Mouse (Mus musculus): ENCODE results near the gene Zfp831. TPM values are rescaled to one million over a fixed set of nuclear protein-coding genes. Genes with fewer than 3 reads are reported as not detected.

The Zfp831 gene
- polyA plus RNA-seq, 1 experiment from 2014 or later: not detected

DNA sequence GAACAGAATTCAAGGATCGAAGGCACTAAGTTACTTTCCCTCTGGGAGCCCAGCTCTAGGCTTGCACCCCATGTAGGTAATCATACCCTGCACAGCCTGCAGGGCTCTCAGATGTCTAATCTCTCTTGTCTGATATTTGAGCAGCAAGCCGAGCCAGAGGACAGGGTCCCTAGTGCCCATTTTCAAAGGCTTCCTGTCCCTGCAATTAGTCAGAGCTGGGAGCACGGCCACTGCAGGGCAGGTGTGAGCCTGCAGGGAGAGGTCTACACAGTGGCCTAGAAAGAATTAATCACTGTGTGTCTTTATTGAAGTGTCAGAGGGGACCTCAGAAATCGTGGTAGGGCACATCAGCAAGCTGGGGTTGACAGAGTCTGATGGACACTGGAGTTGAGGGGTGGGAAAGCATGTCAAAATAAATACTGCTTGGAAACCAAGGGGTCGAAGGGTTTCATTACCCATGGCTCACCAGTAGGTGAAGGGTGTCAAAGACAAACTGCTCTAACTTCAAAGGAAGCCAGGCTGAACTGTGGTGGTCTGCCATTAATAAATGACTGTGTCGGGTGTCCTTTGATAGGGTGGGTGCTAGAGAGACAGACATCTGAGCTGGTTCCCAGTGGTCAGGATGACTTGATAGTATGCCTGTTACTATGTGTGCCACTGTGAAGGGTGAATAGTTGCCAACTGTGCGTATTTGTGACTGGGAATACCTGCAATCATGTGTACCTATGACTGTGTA lies 18.3 kb downstream of the Zfp831 start:
- ATAC-seq: no peak

GRCm38 (mm10) chr2:174662593-174662992 lies 19.3 kb downstream of the Zfp831 start:
- no peaks in the 10 kb centered on the region for H3K36me3 ChIP-seq (ENCODE audit: control insufficient read depth, insufficient read depth, low read length)
- no peaks in the 10 kb centered on the region for H3K9me3 ChIP-seq (replicated peaks; ENCODE audit: control insufficient read depth, low read length, poor library complexity, severe bottlenecking)
- H3K4me2 ChIP-seq (ENCODE audit: low read length): no peak overlapping the region
- no peak for ATAC-seq
- no peak overlapping the region for H3K4me3 ChIP-seq (ENCODE audit: low read depth, low read length)
- no peak overlapping the region for H3K9ac ChIP-seq (ENCODE audit: low read depth, low read length)
- WGBS: 93% methylated on average over 1 of the region's 1 CpGs
- no peaks in the 10 kb centered on the region for H3K27me3 ChIP-seq (ENCODE audit: control insufficient read depth, insufficient read depth, low read depth, low read length)
- no peak overlapping the region for H3K27ac ChIP-seq (ENCODE audit: low read length)
- H3K4me1 ChIP-seq (ENCODE audit: control insufficient read depth, insufficient read depth, low read length): no peaks in the 10 kb centered on the region; the same call in 1 of the 2 replicates

More for the DNA sequence above, 18.3 kb downstream of the Zfp831 start:
- H3K9me3 ChIP-seq (replicated peaks; ENCODE audit: control insufficient read depth, low read length, poor library complexity, severe bottlenecking): no peaks in the 10 kb centered on the region
- no peak overlapping the region for H3K9ac ChIP-seq (ENCODE audit: low read depth, low read length)
- no peaks in the 10 kb centered on the region for H3K36me3 ChIP-seq (ENCODE audit: control insufficient read depth, insufficient read depth, low read length)
- no peaks in the 10 kb centered on the region for H3K27me3 ChIP-seq (ENCODE audit: control insufficient read depth, insufficient read depth, low read depth, low read length)
- H3K27ac ChIP-seq (ENCODE audit: low read length): no peak overlapping the region
- H3K4me3 ChIP-seq (ENCODE audit: low read depth, low read length): no peak overlapping the region
- no peaks in the 10 kb centered on the region; the same call in 1 of the 2 replicates for H3K4me1 ChIP-seq (ENCODE audit: control insufficient read depth, insufficient read depth, low read length)
- no peak overlapping the region for H3K4me2 ChIP-seq (ENCODE audit: low read length)
- 55% methylated on average over 7 of the region's 7 CpGs for WGBS

GRCm38 (mm10) chr2:174665404-174665803 lies 22.1 kb downstream of the Zfp831 start:
- ATAC-seq: no peak
- Histone ChIP-seq H3K27ac (ENCODE audit: low read length) (no peak overlapping the region), H3K36me3 (ENCODE audit: control insufficient read depth, insufficient read depth, low read length) (no peaks in the 10 kb centered on the region), H3K9me3 (replicated peaks; ENCODE audit: control insufficient read depth, low read length, poor library complexity, severe bottlenecking) (no peaks in the 10 kb centered on the region), H3K4me3 (ENCODE audit: low read depth, low read length) (no peak overlapping the region), H3K9ac (ENCODE audit: low read depth, low read length) (no peak overlapping the region), H3K27me3 (ENCODE audit: control insufficient read depth, insufficient read depth, low read depth, low read length) (no peaks in the 10 kb centered on the region), H3K4me1 (ENCODE audit: control insufficient read depth, insufficient read depth, low read length) (no peaks in the 10 kb centered on the region; the same call in 1 of the 2 replicates), H3K4me2 (ENCODE audit: low read length) (no peak overlapping the region)
- WGBS: 46% methylated on average over 5 of the region's 5 CpGs

DNA sequence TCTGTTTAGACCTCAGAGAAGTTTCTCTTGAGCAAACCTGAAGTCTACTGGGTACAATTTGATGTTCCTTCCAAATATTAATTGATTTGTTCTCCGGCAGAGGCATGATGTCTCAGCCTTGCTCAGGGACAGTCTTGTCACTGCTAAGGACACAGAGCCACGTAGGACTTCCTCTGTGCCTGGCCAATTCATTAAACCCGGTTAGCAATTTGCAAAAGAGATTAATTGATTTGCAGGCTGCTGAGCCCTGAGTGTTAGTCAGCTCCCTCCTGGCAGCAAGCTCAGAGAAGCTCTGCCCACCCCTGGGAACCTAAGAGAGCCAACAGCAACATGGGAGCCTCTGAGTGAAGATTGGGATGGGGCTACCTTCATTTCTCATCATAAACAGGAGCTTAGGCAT lies 25.5 kb downstream of the Zfp831 start:
- peaks cover 9% of the 10 kb centered on the region for H3K4me1 ChIP-seq (ENCODE audit: control insufficient read depth, insufficient read depth, low read length)
- no peak overlapping the region for H3K27ac ChIP-seq (ENCODE audit: low read length)
- H3K9ac ChIP-seq (ENCODE audit: low read depth, low read length): no peak overlapping the region
- 72% methylated on average over 3 of the region's 3 CpGs for WGBS
- H3K4me2 ChIP-seq (ENCODE audit: low read length): no peak overlapping the region
- H3K36me3 ChIP-seq (ENCODE audit: control insufficient read depth, insufficient read depth, low read length): no peaks in the 10 kb centered on the region
- H3K27me3 ChIP-seq (ENCODE audit: control insufficient read depth, insufficient read depth, low read depth, low read length): no peaks in the 10 kb centered on the region; the same call in 1 of the 2 replicates
- no peaks in the 10 kb centered on the region for H3K9me3 ChIP-seq (replicated peaks; ENCODE audit: control insufficient read depth, low read length, poor library complexity, severe bottlenecking)
- H3K4me3 ChIP-seq (ENCODE audit: low read depth, low read length): no peak overlapping the region
- no peak for ATAC-seq

DNA sequence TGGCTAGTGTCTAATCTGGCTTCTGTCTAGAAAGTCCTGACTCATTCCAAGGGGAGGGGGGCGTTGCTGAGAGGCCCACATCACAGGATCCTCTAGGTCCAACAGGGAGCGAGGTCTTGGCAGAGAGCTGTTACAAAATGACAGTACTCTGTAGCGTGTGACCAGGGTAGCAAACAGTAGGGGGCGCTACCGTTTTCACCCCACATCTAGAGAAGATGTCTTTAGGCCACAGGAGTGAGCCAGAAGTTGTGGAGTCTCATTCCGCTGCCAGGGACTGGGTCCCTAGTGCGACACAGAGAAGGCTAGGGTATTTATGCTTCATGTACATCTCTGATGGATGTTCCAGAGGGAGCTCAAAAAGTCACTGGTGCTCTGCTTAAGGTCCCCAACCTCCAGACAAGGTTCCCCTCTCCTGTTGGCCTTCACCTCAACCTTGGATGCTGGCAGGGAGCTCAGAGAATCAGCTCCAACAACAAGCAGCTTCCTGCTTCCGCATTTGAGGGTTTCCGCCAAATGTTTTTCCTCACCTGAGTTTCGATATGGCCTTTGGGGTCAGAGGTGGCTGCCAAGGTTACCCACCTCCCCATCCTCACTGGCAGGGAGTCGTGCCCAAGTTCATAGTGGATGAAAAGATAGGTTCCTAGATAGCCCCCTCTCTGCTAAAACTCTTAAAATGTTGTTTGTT lies 29.3 kb downstream of the Zfp831 start:
- no peaks in the 10 kb centered on the region for H3K9me3 ChIP-seq (replicated peaks; ENCODE audit: control insufficient read depth, low read length, poor library complexity, severe bottlenecking)
- no peak overlapping the region for H3K9ac ChIP-seq (ENCODE audit: low read depth, low read length)
- no peak overlapping the region for H3K27ac ChIP-seq (ENCODE audit: low read length)
- peak overlapping the region; percentile 97 for H3K4me2 ChIP-seq (ENCODE audit: low read length)
- peak overlapping the region; percentile 47; the same call in 1 of the 2 replicates for H3K4me3 ChIP-seq (ENCODE audit: low read depth, low read length)
- no peaks in the 10 kb centered on the region; the same call in 1 of the 2 replicates for H3K27me3 ChIP-seq (ENCODE audit: control insufficient read depth, insufficient read depth, low read depth, low read length)
- no peak for ATAC-seq
- WGBS: 27% methylated on average over 11 of the region's 11 CpGs
- peaks cover 13% of the 10 kb centered on the region for H3K4me1 ChIP-seq (ENCODE audit: control insufficient read depth, insufficient read depth, low read length)
- H3K36me3 ChIP-seq (ENCODE audit: control insufficient read depth, insufficient read depth, low read length): no peaks in the 10 kb centered on the region

DNA sequence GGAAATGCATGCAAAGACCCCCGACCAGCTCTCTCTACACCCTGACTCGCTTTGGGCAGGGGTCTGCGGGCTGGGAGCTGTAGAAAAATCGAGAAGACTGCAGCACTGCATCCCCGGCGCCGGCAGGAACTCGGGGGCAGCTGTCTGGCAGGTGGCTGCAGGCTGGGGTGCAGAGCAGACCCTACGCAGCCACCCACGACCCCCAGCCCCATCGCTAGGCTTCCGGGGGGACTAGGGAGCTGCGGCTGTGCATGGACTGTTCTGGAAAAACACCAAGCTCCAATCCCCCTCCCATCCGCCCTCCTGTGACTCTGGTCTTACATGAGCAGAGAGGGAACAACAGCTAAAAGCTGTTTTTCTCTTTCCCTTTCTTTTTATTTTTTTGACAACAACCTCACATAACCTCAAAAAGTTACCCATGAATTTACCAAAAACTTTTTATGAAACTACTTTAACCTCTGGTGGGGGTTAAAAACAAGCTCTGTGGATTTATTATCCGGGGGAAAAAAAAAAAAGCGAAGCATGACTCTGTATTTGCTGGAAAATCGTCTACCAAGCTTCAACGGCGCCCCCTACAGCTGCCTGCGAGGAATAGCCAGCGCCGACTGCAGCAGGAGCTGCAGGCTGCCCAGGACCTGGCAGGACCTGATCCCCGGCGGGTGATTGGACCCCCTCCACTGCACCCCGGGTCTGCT lies 30.4 kb downstream of the Zfp831 start:
- H3K4me1 ChIP-seq (ENCODE audit: control insufficient read depth, insufficient read depth, low read length): peaks cover 13% of the 10 kb centered on the region
- ATAC-seq: peak; percentile 85
- under 1% methylated on average over 25 of the region's 25 CpGs for WGBS
- no peaks in the 10 kb centered on the region for H3K36me3 ChIP-seq (ENCODE audit: control insufficient read depth, insufficient read depth, low read length)
- peak overlapping the region; percentile 97 for H3K4me2 ChIP-seq (ENCODE audit: low read length)
- H3K9ac ChIP-seq (ENCODE audit: low read depth, low read length): peak overlapping the region; percentile 68
- no peaks in the 10 kb centered on the region for H3K9me3 ChIP-seq (replicated peaks; ENCODE audit: control insufficient read depth, low read length, poor library complexity, severe bottlenecking)
- H3K4me3 ChIP-seq (ENCODE audit: low read depth, low read length): peak overlapping the region; percentile 47
- no peaks in the 10 kb centered on the region; the same call in 1 of the 2 replicates for H3K27me3 ChIP-seq (ENCODE audit: control insufficient read depth, insufficient read depth, low read depth, low read length)
- peak overlapping the region; percentile 69 for H3K27ac ChIP-seq (ENCODE audit: low read length)

DNA sequence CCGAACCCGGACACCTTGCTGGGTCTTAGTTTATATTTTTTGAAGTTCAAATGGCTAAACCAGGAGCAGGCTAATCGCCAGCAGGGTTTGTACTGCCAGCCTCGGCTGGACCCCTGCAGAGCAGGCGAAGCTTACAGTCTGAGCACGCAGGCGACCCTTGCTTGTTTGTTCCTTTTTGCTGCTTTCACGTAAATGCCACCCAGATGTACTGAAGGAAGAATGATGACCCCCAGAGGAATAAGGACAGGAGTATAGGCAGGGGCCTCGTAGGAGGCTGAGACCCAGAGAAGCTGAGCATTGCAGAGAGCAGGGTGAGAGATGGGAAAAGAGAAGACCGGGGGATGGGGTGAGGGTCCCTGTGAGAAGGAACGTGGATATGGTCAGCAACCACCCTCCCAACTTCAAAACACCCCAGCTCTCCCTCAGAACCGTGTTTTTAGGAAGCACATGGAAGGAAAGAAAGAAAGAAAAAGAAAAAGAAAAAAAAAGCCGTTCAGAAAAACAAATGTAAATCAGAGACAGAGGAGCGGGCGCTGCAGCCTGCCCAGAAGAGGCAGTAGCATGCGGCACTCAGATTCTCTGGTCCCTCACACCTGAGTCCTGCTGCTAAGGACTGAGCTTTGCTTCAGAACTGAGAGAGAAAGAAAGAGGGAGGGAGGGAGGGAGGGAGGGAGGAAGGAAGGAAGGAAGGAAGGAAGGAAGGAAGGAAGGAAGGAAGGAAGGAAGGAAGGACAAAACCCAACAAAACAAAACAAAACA lies 31.1 kb downstream of the Zfp831 start:
- Histone ChIP-seq H3K9ac (ENCODE audit: low read depth, low read length) (peak overlapping the region; percentile 64), H3K9me3 (replicated peaks; ENCODE audit: control insufficient read depth, low read length, poor library complexity, severe bottlenecking) (no peaks in the 10 kb centered on the region), H3K27me3 (ENCODE audit: control insufficient read depth, insufficient read depth, low read depth, low read length) (no peaks in the 10 kb centered on the region; the same call in 1 of the 2 replicates), H3K4me3 (ENCODE audit: low read depth, low read length) (peak overlapping the region; percentile 47), H3K27ac (ENCODE audit: low read length) (peak overlapping the region; percentile 69), H3K4me1 (ENCODE audit: control insufficient read depth, insufficient read depth, low read length) (peaks cover 13% of the 10 kb centered on the region), H3K36me3 (ENCODE audit: control insufficient read depth, insufficient read depth, low read length) (no peaks in the 10 kb centered on the region), H3K4me2 (ENCODE audit: low read length) (peak overlapping the region; percentile 97)
- WGBS: under 1% methylated on average over 16 of the region's 16 CpGs
- ATAC-seq: peak; percentile 81

GRCm38 (mm10) chr2:174675642-174676041 lies 32.3 kb downstream of the Zfp831 start:
- no peak; the same call in 1 of the 2 replicates for ATAC-seq
- Histone ChIP-seq H3K36me3 (ENCODE audit: control insufficient read depth, insufficient read depth, low read length) (no peaks in the 10 kb centered on the region), H3K4me3 (ENCODE audit: low read depth, low read length) (no peak overlapping the region), H3K4me2 (ENCODE audit: low read length) (no peak overlapping the region), H3K9me3 (replicated peaks; ENCODE audit: control insufficient read depth, low read length, poor library complexity, severe bottlenecking) (no peaks in the 10 kb centered on the region), H3K9ac (ENCODE audit: low read depth, low read length) (no peak overlapping the region), H3K27me3 (ENCODE audit: control insufficient read depth, insufficient read depth, low read depth, low read length) (no peaks in the 10 kb centered on the region; the same call in 1 of the 2 replicates), H3K4me1 (ENCODE audit: control insufficient read depth, insufficient read depth, low read length) (peaks cover 13% of the 10 kb centered on the region), H3K27ac (ENCODE audit: low read length) (no peak overlapping the region)
- WGBS: 13% methylated on average over 9 of the region's 9 CpGs

Data from midbrain, embryonic 16.5 days (tissue).